Mouse (Mus musculus): ENCODE measurements at regions not wholly inside any gene's neighbourhood (a gene's known extent, or its start where the extent isn't known, plus 50 kb on each side); places are given as distances from the start of the nearest gene placed in this dataset.

GRCm38 (mm10) chr1:151264789-151265188 lies 54.9 kb downstream of the Gm47996 start:
- TF ChIP-seq CTCF (IDR thresholded peaks at IDR 0.05; ENCODE audit: borderline replicate concordance, control insufficient read depth, extremely low read depth, insufficient read depth, low read length, poor library complexity): no peak
- no peak for TF ChIP-seq POLR2A (IDR thresholded peaks at IDR 0.05; ENCODE audit: control insufficient read depth, extremely low read depth, insufficient read depth, low read length, poor library complexity)

Measured in thymus, adult 2 months (tissue).